1 mouse cellular context compared by ENCODE assay signal in the genomic region with DNA sequence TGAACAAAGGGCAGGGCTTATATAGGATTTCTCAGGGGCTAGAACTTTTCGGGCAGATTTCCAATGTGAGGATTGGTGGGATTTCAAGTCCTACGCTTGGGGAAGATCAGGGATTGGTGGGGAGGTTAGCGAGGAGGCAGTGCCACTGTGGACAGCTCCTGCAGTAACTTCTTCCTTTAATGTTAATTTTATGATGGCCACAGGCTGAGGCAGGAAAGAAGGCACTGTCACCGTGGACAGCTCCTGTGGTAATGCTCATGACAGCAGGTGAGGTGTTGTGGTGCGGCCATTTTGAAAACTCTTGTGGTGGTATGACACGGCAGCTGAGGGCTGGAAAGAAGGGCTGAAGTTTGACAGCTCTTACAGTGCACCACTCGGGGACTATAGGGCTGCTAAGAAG.
TF ChIP-seq lines count a peak whose summit lies in the region.

No protein-coding gene starts in this region.

TF ChIP-seq in MEL, 35 proteins besides CTCF, POLR2A, EP300 and RAD21 (continued from another document):
- TF ChIP-seq JUND (IDR thresholded peaks at IDR 0.05; ENCODE audit: low read depth, low read length) (no peak), TCF12 (IDR thresholded peaks at IDR 0.05; ENCODE audit: low read depth, low read length) (no peak), MAZ (IDR thresholded peaks at IDR 0.05; ENCODE audit: low read depth, low read length) (no peak), POLR2AphosphoS2 (IDR thresholded peaks at IDR 0.05; ENCODE audit: low read length) (no peak), HCFC1 (IDR thresholded peaks at IDR 0.05; ENCODE audit: low read depth, low read length) (no peak), MAX (IDR thresholded peaks at IDR 0.05; ENCODE audit: low read length) (peak; percentile 65), SMC3 (IDR thresholded peaks at IDR 0.05; ENCODE audit: low read depth, low read length) (no peak), MAFK (IDR thresholded peaks at IDR 0.05; ENCODE audit: borderline replicate concordance, low read depth, low read length) (no peak), ZKSCAN1 (IDR thresholded peaks at IDR 0.05; ENCODE audit: low read depth, low read length) (no peak), TAL1 (IDR thresholded peaks at IDR 0.05; ENCODE audit: low read length) (no peak), UBTF (IDR thresholded peaks at IDR 0.05; ENCODE audit: borderline replicate concordance, insufficient read depth, low read depth, low read length) (no peak), BHLHE40 (IDR thresholded peaks at IDR 0.05; ENCODE audit: borderline replicate concordance, low read depth, low read length) (no peak), MEF2A (IDR thresholded peaks at IDR 0.05; ENCODE audit: extremely low read depth, insufficient replicate concordance, low read depth, low read length, poor library complexity, severe bottlenecking) (no peak), TBP (IDR thresholded peaks at IDR 0.05; ENCODE audit: low read depth, low read length) (no peak), E2F4 (IDR thresholded peaks at IDR 0.05; ENCODE audit: borderline replicate concordance, low read depth, low read length) (no peak), ZMIZ1 (IDR thresholded peaks at IDR 0.05; ENCODE audit: low read depth, low read length) (no peak), USF1 (IDR thresholded peaks at IDR 0.05; ENCODE audit: low read depth, low read length) (no peak), SIN3A (IDR thresholded peaks at IDR 0.05; ENCODE audit: low read length) (peak; percentile 95), KAT2A (conservative IDR thresholded peaks at IDR 0.05; ENCODE audit: low read depth, low read length) (no peak), ZNF384 (IDR thresholded peaks at IDR 0.05; ENCODE audit: low read depth, low read length) (no peak)
